Mouse (Mus musculus) embryo, embryonic 11 days (tissue): ENCODE data around the gene Prickle4.

Experiments
- DNase-seq: peaks from one replicate; pipeline ENCODE4 v3.0.0-alpha.2; 2015

Prickle4 gene

DNA sequence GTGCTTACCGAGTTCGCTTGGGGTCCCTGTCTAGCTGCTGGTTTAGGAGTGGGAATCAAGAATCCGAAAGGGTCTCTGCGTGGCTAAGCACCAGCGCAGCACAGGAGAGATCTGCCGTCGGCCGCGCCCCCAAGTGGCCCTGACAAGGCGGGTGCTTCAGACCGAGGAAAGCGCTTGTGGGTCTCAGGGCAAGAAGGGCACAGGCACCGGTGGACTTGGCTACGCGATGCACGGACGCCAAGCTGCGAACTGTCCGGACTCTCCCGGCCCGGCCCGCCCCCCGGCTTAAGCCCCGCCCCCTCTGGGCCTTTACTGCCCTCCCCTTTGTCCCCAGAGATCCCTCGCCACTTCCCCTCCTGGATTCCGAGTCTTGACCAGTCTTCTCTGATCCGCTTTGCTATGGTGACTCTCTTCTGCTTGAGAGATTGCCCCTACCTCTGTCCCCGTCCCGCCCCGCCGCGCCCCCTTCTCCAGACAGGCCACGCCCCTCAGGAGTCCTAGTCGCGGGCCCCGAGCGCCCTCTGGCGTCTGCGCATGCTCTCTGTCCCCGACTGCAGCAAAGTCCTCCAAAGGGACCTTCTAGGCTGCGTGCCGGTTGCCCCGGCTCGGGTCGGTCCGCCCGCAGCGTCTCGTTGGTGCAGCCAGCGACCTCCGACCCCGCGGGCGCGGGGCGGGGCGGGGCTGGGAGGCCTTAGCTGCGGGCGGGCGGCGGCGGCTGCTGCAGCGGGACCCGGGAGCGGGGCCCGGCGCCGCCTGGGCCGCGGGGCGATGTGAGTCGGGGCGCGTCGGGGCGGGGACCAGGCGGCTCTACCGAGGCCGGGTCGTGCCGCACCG, at the start of gene Prickle4:
TSS of gene Prickle4 (minus strand) at position 234 of the 834 bp plus-strand sequence.
- DNase-seq: peak; percentile 98

DNA sequence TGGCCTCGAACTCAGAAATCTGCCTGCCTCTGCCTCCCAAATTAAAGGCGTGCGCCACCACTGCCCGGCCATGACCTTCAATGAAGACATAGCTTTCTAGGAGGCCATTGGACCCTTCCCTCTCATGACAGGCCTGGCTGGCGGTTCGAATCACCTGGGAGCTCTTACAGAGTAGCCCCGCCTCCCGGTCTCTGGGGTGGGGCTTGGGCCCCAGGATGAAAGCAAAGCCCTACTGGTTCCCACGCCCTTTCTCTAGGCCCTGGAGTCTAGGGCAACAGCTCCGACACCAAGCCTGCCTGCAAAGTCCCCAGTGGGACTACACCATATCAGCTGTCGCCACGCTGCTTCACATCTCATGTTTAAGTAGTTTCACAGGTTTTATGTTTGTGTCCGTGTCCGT, 49.5 kb upstream of the Prickle4 start:
- DNase-seq: no peak

DNA sequence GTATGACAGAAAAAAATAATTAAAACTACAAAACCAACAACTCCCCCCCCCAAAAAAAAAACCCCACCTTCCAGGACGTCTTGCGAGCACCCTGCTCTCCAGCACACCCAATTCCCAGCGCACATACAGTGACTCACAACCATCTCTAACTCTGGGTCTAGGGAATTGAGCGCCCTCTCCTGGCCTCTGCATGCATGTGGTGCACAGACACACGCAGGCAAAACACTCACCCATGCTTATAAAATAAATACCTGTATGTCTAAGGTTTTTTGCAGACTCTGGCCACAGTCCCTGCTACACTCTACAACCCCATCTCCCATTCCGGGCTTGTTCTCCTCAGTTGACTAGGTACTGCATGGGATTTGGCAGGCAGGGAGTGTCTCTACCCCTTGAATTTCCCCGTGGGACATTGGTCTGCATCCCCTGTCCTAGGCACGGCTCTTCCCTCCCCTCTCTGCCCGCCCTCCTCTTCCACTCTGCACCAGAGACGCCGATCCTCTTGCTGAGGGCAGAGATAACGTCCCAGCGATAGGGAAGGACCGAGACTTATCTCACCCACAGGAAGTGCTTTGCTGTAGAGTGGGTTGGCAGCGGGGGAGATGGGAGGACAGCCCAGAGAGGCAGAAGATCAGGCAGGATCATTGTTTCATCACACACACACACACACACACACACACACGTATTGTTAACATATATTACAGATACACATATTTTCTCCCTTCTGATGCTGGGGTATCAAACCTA, 48.6 kb upstream of the Prickle4 start:
- DNase-seq: peak; percentile 20

DNA sequence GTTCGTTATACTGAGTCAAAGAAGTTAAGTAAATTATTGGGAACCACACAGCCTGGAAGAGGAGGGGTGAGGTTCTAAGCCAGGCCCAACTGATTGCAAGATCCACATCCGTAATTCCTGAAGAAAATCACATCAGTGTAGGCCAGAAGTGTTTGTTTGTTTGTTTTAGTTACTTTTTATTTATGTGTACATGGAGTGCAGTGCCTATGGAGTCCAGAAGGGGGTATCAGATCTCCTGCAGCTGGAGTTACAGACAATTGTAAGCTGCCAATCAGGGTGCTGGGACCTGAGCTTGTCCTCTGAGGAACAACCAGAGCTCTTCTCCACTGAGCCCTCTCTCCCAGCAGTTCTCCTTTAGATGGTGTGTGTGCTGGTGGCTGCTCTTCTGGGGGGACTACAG, 45.6 kb upstream of the Prickle4 start:
- no peak for DNase-seq

DNA sequence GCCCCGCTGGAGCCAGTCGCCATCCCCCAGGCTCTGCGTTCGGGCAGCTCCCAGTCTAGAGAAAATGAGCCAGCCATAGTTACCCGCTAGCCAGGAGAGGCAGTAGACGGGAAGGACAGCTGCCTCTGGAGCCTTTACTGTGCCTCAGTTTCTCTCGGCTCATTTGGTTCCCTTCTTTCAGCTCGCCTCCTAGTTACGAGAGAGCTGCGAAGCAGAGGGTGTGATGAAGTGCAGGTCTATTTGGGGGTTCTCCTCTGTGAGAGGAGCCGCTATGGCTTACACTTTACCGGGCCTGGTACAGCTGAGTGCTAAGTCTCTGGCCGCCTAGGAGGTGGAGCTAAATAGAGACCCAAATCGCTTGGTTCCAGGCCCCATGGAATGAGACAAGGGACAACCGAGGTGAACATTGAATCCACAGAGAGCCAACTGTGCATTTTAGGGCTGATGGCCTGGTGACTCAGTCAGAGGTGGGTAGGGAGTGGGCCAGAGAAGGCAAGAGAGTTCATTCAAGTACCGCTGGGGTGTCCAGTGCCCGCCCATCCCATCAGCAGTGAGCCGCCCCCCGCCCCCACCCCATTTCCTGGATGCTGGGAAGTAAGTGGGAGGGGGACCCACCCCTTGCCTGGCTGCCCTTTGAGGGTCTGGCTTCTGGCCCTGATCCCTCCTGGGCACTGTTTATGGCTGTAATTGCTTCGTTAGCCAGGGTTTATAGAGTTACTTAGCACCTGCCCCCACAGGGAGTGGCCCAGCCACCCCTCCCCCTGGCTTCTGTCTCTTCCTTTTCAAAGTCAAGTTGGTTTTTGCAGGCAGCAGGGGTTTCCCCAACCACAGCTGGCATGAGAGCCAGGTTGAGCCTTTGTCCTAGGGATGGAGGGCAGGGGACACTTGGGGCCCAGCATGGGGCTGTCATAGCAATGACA, 44.6 kb upstream of the Prickle4 start:
- DNase-seq: peak; percentile 33

DNA sequence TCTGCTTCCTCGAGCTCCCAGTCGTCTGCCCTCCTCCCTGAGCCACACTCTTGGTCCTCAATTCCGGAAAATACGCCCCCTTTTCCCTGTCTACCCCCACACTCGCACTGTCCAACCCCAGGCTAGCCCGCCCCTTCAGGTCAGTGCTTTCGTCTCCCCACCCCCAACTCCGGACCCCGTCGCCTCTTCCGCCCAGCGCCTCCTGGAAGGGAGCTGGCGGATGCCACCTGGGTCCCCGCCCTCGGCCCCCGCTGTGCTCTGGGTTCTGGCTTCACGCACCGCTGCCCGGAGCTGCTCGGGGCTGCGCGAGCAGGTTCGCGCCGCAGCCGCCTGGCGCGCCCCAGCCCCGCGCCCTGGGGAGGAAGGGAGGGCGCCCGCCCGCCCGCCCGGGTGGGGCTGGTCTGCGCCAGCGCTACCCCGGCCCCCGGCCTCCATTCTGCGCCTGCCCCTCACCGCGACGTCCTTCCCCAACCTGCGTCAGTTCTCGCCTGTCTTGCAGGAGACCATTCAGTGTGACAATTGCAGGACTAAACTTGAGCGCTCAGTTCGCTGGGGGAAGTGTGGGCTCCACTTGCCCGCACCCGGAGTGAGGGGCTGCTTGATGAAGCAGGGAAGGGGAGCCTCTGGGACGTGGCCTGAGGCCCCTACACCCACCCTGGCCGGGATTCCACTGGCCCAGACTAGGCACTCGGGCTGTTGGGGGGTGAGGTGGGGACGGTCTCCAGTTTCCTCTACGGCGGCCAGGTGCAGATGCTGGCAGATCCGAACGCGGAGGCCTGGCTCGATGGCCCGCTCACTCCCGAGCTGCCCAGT, 43.7 kb upstream of the Prickle4 start:
- peak; percentile 59 for DNase-seq

DNA sequence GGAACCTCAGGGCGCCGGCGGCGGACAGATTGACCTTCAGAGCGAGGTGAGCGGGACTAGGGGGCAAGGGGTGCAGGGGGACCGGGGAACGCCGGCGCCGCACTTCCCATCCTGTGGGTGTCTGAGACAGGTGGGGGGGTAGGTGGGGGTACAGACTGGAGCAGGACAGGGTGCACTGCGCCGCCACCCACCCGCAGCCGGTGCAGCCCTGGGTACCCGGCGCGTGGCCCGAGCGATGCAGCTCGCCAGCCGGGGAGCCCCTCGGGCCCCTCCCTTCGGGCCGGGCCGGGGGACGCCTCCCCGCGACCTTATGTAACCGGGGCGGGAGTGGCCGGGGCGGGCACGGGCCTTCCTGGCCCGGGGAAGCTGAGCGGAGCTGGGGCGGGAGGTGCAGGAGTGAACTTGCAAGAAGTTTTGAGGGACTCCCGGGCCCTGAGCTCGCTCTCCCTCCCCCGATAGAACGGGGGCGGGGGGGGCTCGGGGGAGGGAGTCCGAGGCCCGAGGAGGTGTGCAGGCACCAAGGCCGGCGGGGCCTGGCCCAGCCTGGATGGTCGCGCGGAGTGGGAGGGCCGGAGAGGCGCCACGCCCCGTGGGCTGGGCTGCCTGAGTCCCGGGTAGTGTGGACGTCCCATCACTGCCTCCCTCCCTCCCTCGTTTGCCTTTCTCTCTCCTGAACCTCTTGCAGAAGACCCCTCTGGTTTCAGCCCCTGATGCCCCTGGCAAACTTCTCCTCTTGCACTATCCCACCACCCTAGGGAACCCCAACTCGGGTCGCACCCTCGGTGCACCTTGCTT, 42.9 kb upstream of the Prickle4 start:
- peak; percentile 83 for DNase-seq

DNA sequence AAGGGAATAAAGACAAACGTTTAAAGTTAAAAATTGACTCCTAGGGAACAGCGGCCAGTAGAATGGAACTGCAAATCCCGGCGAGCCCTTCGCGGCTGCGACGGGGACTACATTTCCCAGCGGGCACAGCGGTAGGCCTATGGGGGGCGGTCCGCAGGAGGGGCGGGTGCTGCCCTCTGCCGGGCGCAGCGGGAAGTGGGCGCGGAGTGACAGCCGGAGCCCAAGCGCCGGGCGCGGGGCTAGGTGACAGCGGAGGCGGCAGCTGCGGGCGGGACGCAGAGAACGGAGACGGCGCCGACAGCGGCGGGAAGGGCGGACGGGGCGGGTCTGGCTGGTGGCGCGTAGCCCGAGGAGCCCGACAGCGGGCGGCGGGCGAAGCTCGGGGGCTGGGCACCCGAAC, 42.3 kb upstream of the Prickle4 start, which contains the start of gene Tfeb:
TSS of gene Tfeb (plus strand) at position 175 of the 400 bp plus-strand sequence.
- peak; percentile 96 for DNase-seq

DNA sequence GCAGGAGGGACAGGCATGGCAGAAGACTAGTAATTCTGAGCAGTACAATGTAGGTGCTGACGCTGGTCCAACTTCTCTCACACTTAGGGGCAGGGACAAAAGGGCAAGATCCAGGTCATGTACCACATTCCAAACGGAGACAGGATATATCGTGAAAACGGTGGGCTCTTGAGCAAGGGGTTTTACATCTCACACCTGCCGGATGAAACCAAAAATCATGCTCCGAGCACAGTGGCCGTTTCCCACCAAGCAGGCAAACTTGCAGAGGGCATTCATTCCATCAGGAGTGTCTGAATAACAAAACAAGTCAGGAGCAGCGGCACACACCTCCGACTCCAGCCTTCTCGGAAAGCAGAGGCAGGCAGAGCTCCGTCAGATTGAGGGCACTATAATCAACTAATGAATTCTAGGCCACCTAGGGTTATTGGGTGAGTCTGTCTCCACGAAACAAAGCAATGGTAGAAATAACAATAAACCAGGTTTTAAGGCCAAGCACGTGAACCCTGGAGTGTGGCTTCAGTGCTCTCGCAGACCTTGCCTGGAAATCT, 41.1 kb upstream of the Prickle4 start:
- no peak for DNase-seq

DNA sequence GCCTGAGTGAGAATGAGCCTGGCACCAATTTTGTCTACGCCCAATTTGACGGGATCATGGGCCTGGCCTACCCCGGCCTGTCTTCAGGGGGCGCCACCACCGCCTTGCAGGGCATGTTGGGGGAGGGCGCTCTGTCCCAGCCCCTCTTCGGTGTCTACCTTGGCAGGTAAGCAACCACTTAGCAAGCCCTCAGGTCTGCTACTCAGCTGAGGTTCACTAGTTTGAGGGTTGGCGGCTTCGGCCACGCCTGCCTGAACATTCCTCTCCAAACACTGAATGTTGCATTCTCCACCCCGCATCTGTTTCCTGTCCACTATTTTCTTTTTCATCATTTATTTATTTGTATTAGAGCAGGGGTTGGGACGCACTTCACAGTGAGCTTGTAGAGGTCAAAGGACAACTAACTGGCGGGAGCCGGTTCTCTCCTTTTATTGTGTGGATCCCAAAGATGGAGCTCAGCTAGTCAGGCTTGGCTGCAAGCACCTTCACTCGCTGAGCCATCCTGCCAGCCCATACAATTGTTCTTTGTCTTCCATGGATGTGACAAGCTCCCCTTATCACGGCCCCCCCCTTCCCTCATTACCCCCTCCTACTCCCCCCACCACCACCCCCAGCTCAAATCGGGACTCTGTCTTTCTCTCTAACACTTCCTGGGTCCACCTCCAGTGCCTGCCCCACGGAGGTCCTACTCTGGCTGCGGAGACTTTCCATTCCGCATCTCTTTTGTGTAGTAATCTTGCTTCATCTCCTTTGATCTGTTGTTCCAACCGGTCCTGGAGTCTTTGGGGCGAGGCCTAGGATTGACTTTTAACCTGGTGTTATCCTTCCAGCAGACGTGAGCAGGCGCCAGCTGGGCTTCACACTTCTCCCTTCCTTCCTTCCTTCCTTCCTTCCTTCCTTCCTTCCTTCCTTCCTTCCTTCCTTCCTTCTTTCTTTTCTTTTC, 36.4 kb upstream of the Prickle4 start:
- no peak for DNase-seq

DNA sequence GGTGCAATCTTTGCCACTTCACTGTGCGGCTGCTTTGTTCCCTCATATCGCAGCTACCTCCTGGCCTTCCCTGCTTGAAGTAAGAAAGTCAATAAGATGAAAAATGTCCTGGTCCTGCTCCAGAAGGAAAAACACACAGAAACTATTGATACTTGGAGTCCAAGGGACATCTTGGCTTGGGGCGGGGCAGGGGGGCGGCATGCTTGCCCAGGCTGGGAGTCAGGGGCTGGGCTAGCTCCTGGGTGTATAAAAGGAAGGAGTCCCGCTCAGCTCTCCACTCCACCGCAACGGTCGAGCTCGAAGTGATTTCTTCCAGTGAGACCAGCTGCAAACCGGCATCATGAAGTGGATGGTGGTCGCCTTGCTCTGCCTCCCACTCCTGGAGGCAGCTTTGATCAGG, 32.0 kb upstream of the Prickle4 start, which contains the start of gene Pgc:
TSS of gene Pgc (plus strand) at position 277 of the 400 bp plus-strand sequence.
- no peak for DNase-seq

DNA sequence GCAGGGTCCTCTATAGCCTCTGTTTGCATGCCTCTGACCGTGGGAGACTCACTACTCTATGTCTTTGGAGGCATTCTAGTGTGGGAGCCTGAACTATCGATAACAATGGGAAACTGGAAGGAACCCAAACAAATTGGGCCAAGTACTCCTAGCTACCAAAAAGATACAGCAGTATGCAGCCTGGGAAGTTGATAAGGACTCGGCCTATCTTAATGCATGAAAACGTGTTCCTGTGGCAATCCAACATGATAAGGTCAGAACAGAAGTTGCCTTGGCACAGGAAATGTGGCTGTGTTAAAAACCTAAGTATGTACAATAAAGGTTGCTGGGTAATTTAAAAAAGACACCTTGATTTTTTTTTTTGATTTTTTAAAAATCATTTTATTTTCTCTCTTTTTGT, 26.6 kb upstream of the Prickle4 start:
- no peak for DNase-seq

DNA sequence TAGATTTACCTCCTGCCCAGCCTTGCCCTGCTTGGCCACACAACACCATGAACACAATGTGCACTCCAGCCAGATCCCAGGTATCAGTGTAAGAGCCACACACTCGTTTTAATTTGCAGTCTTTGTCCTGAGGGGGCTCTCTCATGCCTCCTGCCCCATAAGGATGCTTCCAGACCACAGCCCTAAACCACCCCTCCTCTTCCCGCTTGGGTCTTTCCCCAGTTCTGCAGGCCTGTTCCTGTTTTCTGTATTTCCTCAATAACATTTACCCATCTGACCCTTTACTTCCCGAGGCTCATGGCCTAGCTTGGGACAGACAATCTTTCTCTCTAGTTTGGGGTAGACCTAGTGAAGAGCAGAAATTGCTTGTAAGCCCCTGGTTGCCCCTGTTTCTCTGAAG, 20.5 kb upstream of the Prickle4 start:
- no peak for DNase-seq

DNA sequence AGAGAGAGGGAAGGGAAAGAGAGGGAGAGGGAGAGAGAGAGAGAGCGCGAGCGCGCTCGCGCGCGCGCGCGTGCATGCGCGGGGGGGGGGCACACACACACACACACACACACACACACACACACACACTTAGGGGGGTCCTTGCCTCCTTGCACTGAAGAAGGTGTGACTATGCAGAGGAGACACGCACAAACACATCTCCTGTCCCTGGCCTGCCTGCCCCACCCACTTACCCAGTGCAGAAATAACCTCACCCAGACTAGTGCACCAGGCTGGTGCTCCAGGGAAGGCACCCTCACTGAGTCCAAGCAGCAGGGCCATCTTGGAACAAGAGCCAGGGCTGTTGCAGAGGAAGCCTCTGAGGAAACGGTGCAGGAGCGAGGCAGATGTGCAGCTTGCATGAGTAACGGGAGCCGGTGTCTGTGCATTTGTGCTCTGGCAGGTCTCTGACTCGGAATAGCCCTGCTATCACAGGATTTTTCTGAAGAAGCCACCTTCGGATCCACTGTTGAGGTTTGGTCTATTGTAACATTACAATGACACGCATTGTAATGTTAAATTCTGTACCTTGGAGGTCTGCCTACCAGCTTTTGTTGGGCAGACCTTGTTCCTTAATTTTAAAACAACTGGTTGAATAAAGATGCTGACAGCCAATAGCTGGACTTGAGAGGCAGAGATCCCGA, 18.5 kb upstream of the Prickle4 start:
- no peak for DNase-seq

DNA sequence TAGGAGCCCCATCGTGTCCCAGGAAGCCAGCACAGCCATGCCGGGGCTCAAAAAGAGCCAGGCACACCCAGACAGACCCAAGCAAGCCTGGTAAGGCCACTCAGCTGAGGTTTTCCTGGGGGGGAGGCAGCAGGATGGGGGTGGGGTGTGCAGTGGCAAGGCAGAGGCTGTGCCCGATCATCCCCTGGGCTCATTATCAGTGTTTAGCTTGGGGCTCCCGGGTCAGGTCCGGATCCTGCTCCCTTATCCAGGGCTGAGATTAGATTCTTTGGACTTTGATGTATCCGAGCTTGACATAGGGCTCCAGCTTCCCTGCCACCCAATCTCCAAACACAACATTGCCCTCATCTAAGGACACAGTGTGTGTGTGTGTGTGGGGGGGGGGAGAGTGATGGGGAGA, 17.3 kb upstream of the Prickle4 start:
- DNase-seq: no peak

DNA sequence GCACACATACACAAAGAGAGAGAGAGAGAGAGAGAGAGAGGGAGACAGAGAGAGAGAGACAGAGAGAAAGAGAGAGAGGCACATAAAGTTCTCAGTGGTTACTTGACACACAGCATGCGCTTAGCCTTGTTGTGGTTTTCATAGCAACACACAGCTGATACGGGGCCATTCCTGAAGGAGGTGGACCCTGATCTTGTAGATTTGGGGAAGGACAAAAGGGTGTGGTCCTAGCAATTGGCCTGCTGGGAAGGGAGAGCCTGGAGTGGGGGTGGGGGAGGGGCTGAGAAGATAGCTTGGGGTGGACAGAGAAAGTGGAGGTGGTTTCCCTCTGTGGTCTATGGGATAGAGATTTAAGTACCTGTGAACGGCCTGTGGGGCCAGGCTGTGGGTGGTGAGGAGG, 15.5 kb upstream of the Prickle4 start:
- DNase-seq: no peak

DNA sequence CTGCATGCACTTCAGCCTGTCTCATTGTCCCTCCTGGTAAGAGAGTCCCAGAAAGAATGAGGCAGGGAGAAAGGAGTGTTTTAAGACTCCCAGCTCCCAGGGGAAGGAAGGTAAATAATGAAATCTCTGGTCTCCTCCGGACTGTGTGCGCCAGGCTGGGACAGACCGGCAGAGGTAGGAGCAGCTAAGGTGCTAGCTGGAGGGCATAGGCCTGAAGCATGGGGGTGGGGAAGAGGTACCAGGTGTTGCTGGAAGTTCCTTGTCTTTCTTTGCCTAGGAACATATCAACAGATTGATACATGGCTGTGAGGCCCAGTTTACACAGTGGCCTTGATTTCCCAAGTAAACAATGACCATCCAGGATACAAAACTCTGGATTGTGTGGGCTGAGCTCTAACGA, 14.4 kb upstream of the Prickle4 start:
- no peak for DNase-seq

DNA sequence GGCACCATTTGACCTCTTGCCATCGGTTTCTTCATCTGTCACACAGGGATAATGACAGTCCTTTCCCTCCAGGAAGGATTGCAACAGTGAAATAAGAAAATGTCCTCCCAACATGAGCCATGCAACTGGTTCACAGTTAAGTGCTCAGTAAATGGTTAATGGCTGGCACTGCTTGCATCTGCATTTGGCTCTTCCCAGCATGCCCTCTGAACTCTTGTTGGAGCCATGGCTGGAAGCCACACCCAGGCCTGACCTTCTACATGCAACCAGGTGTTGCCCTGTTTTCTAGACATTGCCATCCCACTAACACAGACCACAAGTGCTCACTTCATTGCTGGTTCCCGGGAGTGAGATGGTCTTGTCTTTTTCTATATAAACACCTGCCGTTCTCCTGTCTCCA, 13.4 kb upstream of the Prickle4 start:
- DNase-seq: no peak

DNA sequence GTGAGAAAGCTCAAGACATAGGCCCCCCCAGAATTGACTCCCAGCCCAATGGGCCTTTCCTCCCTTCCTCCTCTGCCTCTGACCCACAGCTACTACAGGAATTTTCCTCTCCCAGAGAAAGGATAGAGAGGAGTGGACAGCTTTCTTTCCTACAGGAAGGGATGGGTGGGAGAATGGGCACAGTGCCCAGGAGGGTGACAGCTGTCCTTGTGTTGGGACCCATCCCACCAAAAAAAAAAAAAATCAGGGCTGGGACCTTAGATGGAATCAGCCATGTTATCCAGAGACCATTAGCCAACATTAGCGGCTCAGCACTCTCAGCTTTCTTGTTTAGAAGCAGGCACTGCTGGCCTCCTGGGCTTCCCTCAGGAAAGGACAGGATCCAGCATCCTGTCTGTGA, 11.7 kb upstream of the Prickle4 start:
- DNase-seq: no peak
